Comparison of ENCODE assay signal across 27 mouse cellular contexts in the genomic region with DNA sequence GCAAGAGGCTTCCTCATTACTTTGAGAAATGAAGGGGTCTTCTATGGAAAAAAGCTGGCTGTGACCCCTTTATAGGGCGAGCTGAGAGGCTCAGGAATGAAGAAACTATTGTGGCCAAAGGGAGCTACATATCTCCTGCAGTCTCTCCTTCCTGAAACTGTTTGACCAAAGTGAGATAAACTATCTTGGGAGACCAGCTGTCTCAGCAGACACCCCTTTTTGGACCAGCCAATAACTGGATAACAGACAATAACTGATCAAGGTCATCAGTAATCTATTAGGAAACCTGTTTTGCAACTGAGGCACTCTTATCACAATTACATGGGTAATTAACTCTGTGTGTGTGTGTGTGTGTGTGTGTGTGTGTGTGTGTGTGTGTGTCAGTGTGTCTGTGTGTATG. TPM values are rescaled to one million over a fixed set of nuclear protein-coding genes. Genes with fewer than 3 reads are reported as not detected.
DNase-seq lines count a peak whose midpoint lies in the region; ATAC-seq lines count a peak whose summit lies in the region.
"Had no signal": no experiment of that assay in that cellular context is flagged by ENCODE, and none has a peak within 500 bp of the region (broad histone marks: within the 10 kb centered on the region; RNA-seq: fewer than 3 reads in every experiment).

No protein-coding gene starts in this region.

- peak overlapping the region; percentile 55 for H3K4me2 ChIP-seq in liver, embryonic 12.5 days
- no peak overlapping the region for H3K4me2 ChIP-seq in forebrain, embryonic 16.5 days (ENCODE audit: low read length)
- H3K4me2 ChIP-seq: hindbrain, embryonic 12.5 days; limb, embryonic 12.5 days; lung, embryonic 14.5 days had no signal

- no peaks in the 10 kb centered on the region for H3K27me3 ChIP-seq in liver, embryonic 12.5 days (replicated peaks)
- no peaks in the 10 kb centered on the region for H3K27me3 ChIP-seq in forebrain, embryonic 16.5 days (replicated peaks; ENCODE audit: control insufficient read depth, insufficient read depth, low read length)
- H3K27me3 ChIP-seq: hindbrain, embryonic 12.5 days; limb, embryonic 12.5 days had no signal

- peaks cover 64% of the 10 kb centered on the region for H3K4me1 ChIP-seq in liver, embryonic 12.5 days
- H3K4me1 ChIP-seq in forebrain, embryonic 16.5 days (replicated peaks; ENCODE audit: control insufficient read depth, insufficient read depth, low read length) = no peaks in the 10 kb centered on the region
- H3K4me1 ChIP-seq: hindbrain, embryonic 12.5 days; midbrain, embryonic 10.5 days had no signal

- ATAC-seq in common myeloid progenitor, adult 5-6 weeks (replicated peaks; ENCODE audit: low read depth, poor library complexity, severe bottlenecking) = peak; percentile 42
- peak; percentile 93 for ATAC-seq in liver, embryonic 12.5 days
- ATAC-seq in megakaryocyte-erythroid progenitor cell, adult 5-6 weeks (replicated peaks; ENCODE audit: low FRiP score, low TSS enrichment, poor library complexity, severe bottlenecking) = peak; percentile 78
- ATAC-seq in forebrain, embryonic 16.5 days = no peak

- H3K4me3 ChIP-seq in liver, embryonic 12.5 days = no peak overlapping the region
- no peak overlapping the region for H3K4me3 ChIP-seq in forebrain, embryonic 16.5 days (replicated peaks; ENCODE audit: low read length)
- H3K4me3 ChIP-seq: hindbrain, embryonic 12.5 days; limb, embryonic 12.5 days; midbrain, embryonic 10.5 days had no signal

- H3K9ac ChIP-seq in liver, embryonic 12.5 days = peak overlapping the region; percentile 35; the same call in 1 of the 2 replicates
- no peak overlapping the region for H3K9ac ChIP-seq in forebrain, embryonic 16.5 days (replicated peaks; ENCODE audit: low read depth, low read length)
- H3K9ac ChIP-seq: hindbrain, embryonic 12.5 days; limb, embryonic 12.5 days; lung, embryonic 14.5 days had no signal

- H3K27ac ChIP-seq in liver, embryonic 12.5 days = peak overlapping the region; percentile 88
- no peak overlapping the region for H3K27ac ChIP-seq in forebrain, embryonic 16.5 days (ENCODE audit: low read length)
- H3K27ac ChIP-seq: hindbrain, embryonic 12.5 days; limb, embryonic 12.5 days; midbrain, embryonic 10.5 days had no signal

- peak; percentile 30 to 50 for DNase-seq in spleen, postnatal 36 days (ENCODE audit: low spot score in 2 of 2)
- DNase-seq in spleen, adult 12 weeks (ENCODE audit: low spot score) = no peak
- DNase-seq in kidney, postnatal 14 days = no peak
- no peak for DNase-seq in cerebellum, postnatal 25 days
- DNase-seq: adrenal gland, postnatal 25 days; B cell, adult 2 months; cerebellum, adult 9-10 months; embryo, embryonic 11 days; gastrocnemius, postnatal 14 days; heart, adult 18-20 months; heart, postnatal 14 days; kidney, postnatal 4 days; lung, embryonic 14.5 days; lung, postnatal 36 days; right cerebral cortex, postnatal 14 days had no signal

- H3K9me3 ChIP-seq in liver, embryonic 12.5 days (replicated peaks) = peaks cover 7% of the 10 kb centered on the region; the same call in 1 of the 2 replicates
- H3K9me3 ChIP-seq in forebrain, embryonic 16.5 days (ENCODE audit: control insufficient read depth, low read length) = no peaks in the 10 kb centered on the region
- H3K9me3 ChIP-seq: hindbrain, embryonic 12.5 days; limb, embryonic 12.5 days; midbrain, embryonic 10.5 days had no signal

- no peaks in the 10 kb centered on the region for H3K36me3 ChIP-seq in liver, embryonic 12.5 days
- H3K36me3 ChIP-seq in forebrain, embryonic 16.5 days (ENCODE audit: control insufficient read depth, insufficient read depth) = no peaks in the 10 kb centered on the region
- H3K36me3 ChIP-seq: hindbrain, embryonic 12.5 days; limb, embryonic 12.5 days; midbrain, embryonic 10.5 days had no signal

- 3% methylated on average over 1 of the region's 1 CpGs for WGBS in liver, embryonic 12.5 days (ENCODE audit: insufficient replicate concordance)
- 76% methylated on average over 1 of the region's 1 CpGs for WGBS in forebrain, embryonic 16.5 days

RNA-seq across cellular contexts. Expression of a gene that starts 27.2 kb away (rescaled TPM):
- 0.14 and 1.5 TPM in 2 replicates for total RNA-seq in common myeloid progenitor, adult 5-6 weeks (2017)
- 0.06 and 0.17 TPM in 2 replicates for polyA plus RNA-seq in liver, embryonic 12.5 days (2016; fragmentation: Nextera tagmentation; extraction: Ambion mirVana)
- 0.17 TPM in 1 of 2 replicates, not detected in the other for total RNA-seq in megakaryocyte-erythroid progenitor cell, adult 5-6 weeks (2014; fragmentation: Nextera tagmentation)
- 0.23 TPM in 1 of 2 replicates, not detected in the other for total RNA-seq in megakaryocyte-erythroid progenitor cell, adult 5-6 weeks (2017)
- polyA plus RNA-seq in forebrain, embryonic 16.5 days (2015; fragmentation: Nextera tagmentation; extraction: Ambion mirVana) = 0.07 and 0.14 TPM in 2 replicates
- total RNA-seq: gastrocnemius, postnatal 14 days; heart, postnatal 14 days; neutrophil, adult 5-6 weeks had no signal
- polyA plus RNA-seq: embryonic facial prominence, embryonic 14.5 days; forebrain, embryonic 11.5 days; kidney, embryonic 14.5 days; limb, embryonic 12.5 days; lung, embryonic 14.5 days; midbrain, embryonic 10.5 days; stomach, embryonic 16.5 days had no signal

RNA-seq across cellular contexts. Expression of a gene that starts 47.0 kb away (rescaled TPM):
- total RNA-seq in common myeloid progenitor, adult 5-6 weeks (2017) = 59.5 and 75.8 TPM in 2 replicates
- polyA plus RNA-seq in liver, embryonic 12.5 days (2016; fragmentation: Nextera tagmentation; extraction: Ambion mirVana) = 60.2 and 66.4 TPM in 2 replicates
- 76.4 and 86.3 TPM in 2 replicates for total RNA-seq in megakaryocyte-erythroid progenitor cell, adult 5-6 weeks (2014; fragmentation: Nextera tagmentation)
- total RNA-seq in megakaryocyte-erythroid progenitor cell, adult 5-6 weeks (2017) = 68.2 and 77.5 TPM in 2 replicates
- polyA plus RNA-seq in forebrain, embryonic 16.5 days (2015; fragmentation: Nextera tagmentation; extraction: Ambion mirVana) = 38.2 and 39.6 TPM in 2 replicates

Comparison
In these comparisons a context has a peak if more than half of its experiments do, and no peak if none do; other contexts are left out.
1. DNase-seq: peak in spleen, postnatal 36 days (2 of 2); none in spleen, adult 12 weeks (single experiment), kidney, postnatal 14 days (single experiment) and cerebellum, postnatal 25 days (0 of 2).